Mouse (Mus musculus): ENCODE measurements around the gene Rfx2. TPM values are rescaled to one million over a fixed set of nuclear protein-coding genes. Genes with fewer than 3 reads are reported as not detected.

The Rfx2 gene
- total RNA-seq (2023; ENCODE audit: inconsistent age), result 11.4 to 13.3 TPM (median 11.9 TPM) in 4 replicates

GRCm38 (mm10) chr17:56830411-56831110 lies at the start of gene Rfx2:
Gene Rfx2, minus strand, starts transcription at chr17:56831013.

GRCm38 (mm10) chr17:56874936-56875651 lies 44.3 kb upstream of the Rfx2 start, which contains the start of gene 1700061G19Rik:
Gene 1700061G19Rik, plus strand, starts transcription at chr17:56875477.

GRCm38 (mm10) chr17:56874237-56874636 lies 43.4 kb upstream of the Rfx2 start, which contains the start of gene Acsbg2:
Gene Acsbg2, minus strand, starts transcription at chr17:56874447.

DNA sequence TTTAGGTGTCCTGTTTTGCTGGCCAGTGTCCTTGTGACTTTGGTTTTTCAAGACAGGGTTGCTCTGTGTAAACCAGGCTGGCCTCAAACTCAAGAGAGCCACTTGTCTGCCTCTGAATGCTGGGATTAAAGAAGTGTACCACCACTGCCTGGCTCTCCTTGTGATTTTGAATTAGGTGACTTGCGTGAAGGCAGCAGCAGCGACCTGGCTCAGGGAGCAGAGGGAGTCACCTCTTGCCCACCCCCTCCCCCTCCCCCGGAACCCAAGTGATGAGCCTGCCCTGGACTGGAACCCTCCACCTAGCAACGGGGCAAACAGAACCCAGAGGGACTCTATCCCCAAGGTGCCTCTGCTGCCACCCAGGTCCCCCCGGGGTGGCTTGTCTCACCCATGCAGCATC lies 60.9 kb downstream of the Rfx2 start, which contains the start of gene Prr22:
Gene Prr22, plus strand, starts transcription at position 301 of the 400 bp plus-strand sequence.

DNA sequence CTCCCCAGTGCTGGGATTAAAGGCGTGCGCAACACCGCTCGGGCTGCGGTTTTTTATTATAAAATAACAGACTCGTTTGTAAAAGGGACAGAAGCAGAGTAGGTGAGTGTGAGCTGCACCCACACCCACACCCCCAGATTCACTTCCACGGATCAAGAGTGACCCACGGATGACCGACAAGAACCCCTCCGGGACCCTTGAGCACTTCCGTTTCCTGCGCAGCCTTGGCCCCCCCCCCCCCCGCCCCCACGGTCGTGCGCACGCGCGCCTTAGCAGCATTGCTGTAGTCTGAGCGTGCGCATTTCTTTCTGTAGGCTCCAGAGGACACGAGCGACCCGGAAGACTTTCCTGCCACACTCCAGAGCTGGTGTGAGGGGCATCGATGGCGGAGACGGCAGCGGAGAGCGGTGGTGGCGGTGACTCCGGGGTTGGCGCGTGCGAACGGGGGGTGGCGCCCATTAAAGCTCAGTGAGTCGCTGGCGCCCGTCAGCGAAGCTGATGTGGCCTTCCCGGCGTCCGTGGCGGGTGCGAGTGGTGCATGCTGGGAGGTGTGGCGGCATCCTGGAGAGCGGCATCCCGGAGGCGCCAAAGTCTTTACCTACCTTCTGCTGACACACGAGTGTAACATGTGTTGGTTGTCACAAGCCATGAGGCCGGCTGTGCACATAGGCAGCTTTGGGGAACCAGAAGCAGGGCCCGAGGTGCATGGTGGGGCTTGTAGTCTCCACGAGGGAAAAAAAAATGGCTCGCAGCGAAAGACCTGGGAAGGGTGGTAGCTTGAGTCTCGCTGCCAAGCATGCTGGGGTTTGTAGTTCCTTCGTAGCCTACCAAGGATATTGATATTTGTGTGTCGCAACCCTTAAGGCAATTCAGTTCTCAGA lies 66.1 kb downstream of the Rfx2 start, which contains the start of gene Dus3l:
Gene Dus3l, plus strand, starts transcription at position 284 of the 881 bp plus-strand sequence.

DNA sequence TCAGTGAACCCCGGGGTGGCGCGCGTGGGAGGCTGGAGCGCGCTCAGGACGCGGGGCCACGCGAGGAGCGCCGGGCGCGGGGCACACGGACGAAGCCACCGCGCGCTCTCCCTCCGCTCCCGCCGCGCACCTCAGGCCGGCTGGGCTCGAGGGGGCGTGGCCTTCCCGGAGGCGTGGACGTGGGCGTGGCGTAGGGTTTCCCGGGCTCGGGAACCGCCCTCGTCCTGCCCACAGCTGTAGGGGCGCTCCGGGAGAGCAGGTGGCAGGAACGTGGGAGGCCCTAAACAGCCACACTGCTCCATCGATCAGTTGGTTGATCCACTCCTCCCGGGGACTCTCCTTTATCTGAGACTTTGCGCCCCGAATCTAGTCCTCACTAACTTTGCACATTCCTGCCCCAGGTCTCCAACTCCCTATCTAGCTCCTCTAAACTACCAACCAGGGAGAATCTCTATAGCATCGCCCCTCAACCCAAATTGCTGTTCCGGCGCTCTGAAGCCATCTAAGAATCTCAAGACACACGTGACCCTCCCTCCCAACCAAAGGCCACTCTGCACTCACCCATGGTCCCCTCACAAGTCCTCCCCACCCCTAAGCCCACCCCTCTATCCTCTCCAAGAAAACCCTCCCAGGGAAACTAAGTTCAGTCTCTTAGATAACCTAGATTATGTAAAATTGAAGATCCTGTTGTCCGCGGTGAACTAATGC lies 73.2 kb downstream of the Rfx2 start, which contains the start of gene Nrtn:
Gene Nrtn, minus strand, starts transcription at position 115 of the 708 bp plus-strand sequence.

Other genes starting within 250 kb of the Rfx2 start
- 536 to 604 TPM (median 575 TPM) in 4 replicates for gene Safb2, start 246.4 kb downstream of the Rfx2 start, total RNA-seq (2023; ENCODE audit: inconsistent age)
- gene Safb, start 246.2 kb downstream of the Rfx2 start, total RNA-seq (2023; ENCODE audit: inconsistent age), result 297 to 331 TPM (median 301 TPM) in 4 replicates
- gene 2410015M20Rik, start 221.2 kb downstream of the Rfx2 start, total RNA-seq (2023; ENCODE audit: inconsistent age), result 84.7 to 87.7 TPM (median 86.4 TPM) in 4 replicates
- 1,456 to 1,526 TPM (median 1,498 TPM) in 4 replicates for gene Rpl36, start 217.6 kb downstream of the Rfx2 start, total RNA-seq (2023; ENCODE audit: inconsistent age)
- 58.0 to 61.7 TPM (median 59.7 TPM) in 4 replicates for gene Lonp1, start 204.1 kb downstream of the Rfx2 start, total RNA-seq (2023; ENCODE audit: inconsistent age)
- gene Catsperd, start 202.9 kb downstream of the Rfx2 start, total RNA-seq (2023; ENCODE audit: inconsistent age), result not detected in 4 replicates
- gene Ranbp3, start 157.7 kb downstream of the Rfx2 start, total RNA-seq (2023; ENCODE audit: inconsistent age), result 94.6 to 110 TPM (median 99.9 TPM) in 4 replicates
- 56.7 to 70.9 TPM (median 65.4 TPM) in 4 replicates for gene Ndufa11, start 113.2 kb downstream of the Rfx2 start, total RNA-seq (2023; ENCODE audit: inconsistent age)
- gene Vmac, start 113.0 kb downstream of the Rfx2 start, total RNA-seq (2023; ENCODE audit: inconsistent age), result 10.8 to 21.5 TPM (median 16.6 TPM) in 4 replicates
- gene Nrtn, start 73.5 kb downstream of the Rfx2 start, total RNA-seq (2023; ENCODE audit: inconsistent age), result not detected in 4 replicates
- gene Dus3l, start 66.3 kb downstream of the Rfx2 start, total RNA-seq (2023; ENCODE audit: inconsistent age), result 76.9 to 84.0 TPM (median 81.5 TPM) in 4 replicates
- 0.35 to 1.5 TPM (median 1.3 TPM) in 4 replicates for gene Prr22, start 60.8 kb downstream of the Rfx2 start, total RNA-seq (2023; ENCODE audit: inconsistent age)
- gene Acsbg2, start 43.4 kb upstream of the Rfx2 start, total RNA-seq (2023; ENCODE audit: inconsistent age), result not detected in 4 replicates
- not detected in 4 replicates for gene 1700061G19Rik, start 44.5 kb upstream of the Rfx2 start, total RNA-seq (2023; ENCODE audit: inconsistent age)
- gene Mllt1, start 104.4 kb upstream of the Rfx2 start, total RNA-seq (2023; ENCODE audit: inconsistent age), result 35.8 to 37.4 TPM (median 36.8 TPM) in 4 replicates
- gene Acer1, start 151.1 kb upstream of the Rfx2 start, total RNA-seq (2023; ENCODE audit: inconsistent age), result not detected in 4 replicates
- gene Clpp, start 159.3 kb upstream of the Rfx2 start, total RNA-seq (2023; ENCODE audit: inconsistent age), result 28.2 to 36.9 TPM (median 32.1 TPM) in 4 replicates
- gene Alkbh7, start 166.3 kb upstream of the Rfx2 start, total RNA-seq (2023; ENCODE audit: inconsistent age), result 11.9 to 19.9 TPM (median 17.6 TPM) in 4 replicates
- gene Pspn, start 169.0 kb upstream of the Rfx2 start, total RNA-seq (2023; ENCODE audit: inconsistent age), result 1.7 to 2.1 TPM in 2 of 4 replicates, not detected in the others
- 62.0 to 67.8 TPM (median 67.0 TPM) in 4 replicates for gene Gtf2f1, start 180.3 kb upstream of the Rfx2 start, total RNA-seq (2023; ENCODE audit: inconsistent age)
- 0.48 TPM in 1 of 4 replicates, not detected in the others for gene Gm17949, start 180.5 kb upstream of the Rfx2 start, total RNA-seq (2023; ENCODE audit: inconsistent age)
- gene Khsrp, start 200.5 kb upstream of the Rfx2 start, total RNA-seq (2023; ENCODE audit: inconsistent age), result 135 to 137 TPM (median 137 TPM) in 4 replicates
- gene Slc25a41, start 210.6 kb upstream of the Rfx2 start, total RNA-seq (2023; ENCODE audit: inconsistent age), result not detected in 4 replicates
- 12.1 to 17.9 TPM (median 15.4 TPM) in 4 replicates for gene Crb3, start 228.1 kb upstream of the Rfx2 start, total RNA-seq (2023; ENCODE audit: inconsistent age)
- gene Slc25a23, start 228.8 kb upstream of the Rfx2 start, total RNA-seq (2023; ENCODE audit: inconsistent age), result 15.2 to 25.1 TPM (median 18.8 TPM) in 4 replicates
- gene Dennd1c, start 247.5 kb upstream of the Rfx2 start, total RNA-seq (2023; ENCODE audit: inconsistent age), result 148 to 162 TPM (median 151 TPM) in 4 replicates

All from B cell, adult (primary cell).